Mouse (Mus musculus) heart, embryonic 12.5 days (tissue): ENCODE measurements at regions not wholly inside any gene's neighbourhood (a gene's known extent, or its start where the extent isn't known, plus 50 kb on each side); places are given as distances from the start of the nearest gene placed in this dataset.

ENCODE experiments used
- ATAC-seq: fragments of 200-750 bp; cut with Nextera tagmentation; 2 replicates; pipeline ENCODE4 v1.8.0; 2017; ENCODE audit warnings: moderate TSS enrichment, moderate library complexity; ENCODE audit not compliant: insufficient number of reproducible peaks, low FRiP score
- H3K27ac ChIP-seq: fragments of 300-500 bp; sonication (generic); 2 replicates; pipeline ENCODE4 v1.5.1; 2016; ENCODE audit warnings: mild to moderate bottlenecking, moderate library complexity; ENCODE audit not compliant: poor library complexity, severe bottlenecking
- H3K27me3 ChIP-seq: fragments of 300-500 bp; sonication (generic); replicated peaks from 2 replicates; pipeline ENCODE4 v1.6.1; 2016; ENCODE audit warnings: mild to moderate bottlenecking, moderate library complexity
- H3K36me3 ChIP-seq: fragments of 300-500 bp; sonication (generic); 2 replicates; pipeline ENCODE4 v1.6.1; 2016; ENCODE audit warnings: mild to moderate bottlenecking, moderate library complexity
- H3K4me1 ChIP-seq: fragments of 300-500 bp; sonication (generic); replicated peaks from 2 replicates; pipeline ENCODE4 v1.6.1; 2016; ENCODE audit warnings: mild to moderate bottlenecking
- H3K4me2 ChIP-seq: fragments of 300-500 bp; sonication (generic); 2 replicates; pipeline ENCODE4 v1.6.1; 2016; ENCODE audit warnings: mild to moderate bottlenecking, moderate library complexity
- H3K4me3 ChIP-seq: fragments of 300-500 bp; sonication (generic); 2 replicates; pipeline ENCODE4 v1.5.1; 2016; ENCODE audit warnings: mild to moderate bottlenecking
- H3K9ac ChIP-seq: fragments of 300-500 bp; sonication (generic); 2 replicates; pipeline ENCODE4 v1.6.1; 2016; ENCODE audit warnings: mild to moderate bottlenecking, moderate library complexity
- H3K9me3 ChIP-seq: fragments of 300-500 bp; sonication (generic); replicated peaks from 2 replicates; pipeline ENCODE4 v1.6.1; 2016; ENCODE audit warnings: mild to moderate bottlenecking, moderate library complexity
- WGBS: fragments of 180-500 bp; shearing (Covaris S2); methylation state at CpG from one replicate; pipeline ENCODE4 v1.1.7; 2016; 5-methylcytosine and 5-hydroxymethylcytosine counted together

- H3K4me3 ChIP-seq = no peak overlapping the region
- H3K27me3 ChIP-seq = no peaks in the 10 kb centered on the region
- no peaks in the 10 kb centered on the region for H3K4me1 ChIP-seq
- no peak for ATAC-seq
- H3K36me3 ChIP-seq = no peaks in the 10 kb centered on the region
- no peak overlapping the region for H3K9ac ChIP-seq
- WGBS = 76% methylated on average over 3 of the region's 3 CpGs
- H3K27ac ChIP-seq = no peak overlapping the region
- H3K9me3 ChIP-seq = no peaks in the 10 kb centered on the region
- H3K4me2 ChIP-seq = no peak overlapping the region
These were observed 369.5 kb upstream of the Gria1 start for GRCm38 (mm10) chr11:56641716-56642115.
